Mouse (Mus musculus) adrenal gland, adult 2 months (tissue): Measurements from ENCODE around the gene Smarcal1. TPM values are rescaled to one million over a fixed set of nuclear protein-coding genes. Genes with fewer than 3 reads are reported as not detected.

Experiments used
- polyA plus RNA-seq: library from polyadenylated mRNA; depleted of rRNA; stranded (reverse); fragments of >200 nt; gene quantifications from 2 replicates; pipeline ENCODE4 v1.2.3, GENCODE M21; 2012; rRNA removed
- total RNA-seq, 2 experiments: library from RNA; stranded (reverse); gene quantifications; 2 replicates each; pipeline ENCODE4 v1.2.3; 2021

The Smarcal1 gene
- total and polyA plus RNA-seq, 3 experiments: 38.5 to 56.9 (median 51.4) TPM

Other genes starting within 250 kb of the Smarcal1 start
- gene March4, start 46.3 kb upstream of the Smarcal1 start, total RNA-seq: under 1 TPM; 0.35 to 0.45 TPM
- 0.17 and 0.18 TPM in 2 replicates for gene March4, start 46.3 kb upstream of the Smarcal1 start, polyA plus RNA-seq
- gene Ankar, start 117.3 kb downstream of the Smarcal1 start, total RNA-seq: not detected
- gene Ankar, start 117.3 kb downstream of the Smarcal1 start, polyA plus RNA-seq: not detected in 2 replicates
- gene Rpl37a, start 128.0 kb downstream of the Smarcal1 start, total RNA-seq: 1,000 to 10,000 TPM in 1 of 2 experiments, 100 to 1,000 TPM in 1; 836 to 1,053 TPM
- 128 and 138 TPM in 2 replicates for gene Rpl37a, start 128.0 kb downstream of the Smarcal1 start, polyA plus RNA-seq
- gene Igfbp2, start 241.3 kb downstream of the Smarcal1 start, total RNA-seq: 1 to 10 TPM; 2.0 to 4.1 TPM
- 12.6 and 13.0 TPM in 2 replicates for gene Igfbp2, start 241.3 kb downstream of the Smarcal1 start, polyA plus RNA-seq